Mouse (Mus musculus) erythroblast, embryonic 14.5 days (primary cell): ENCODE results near the gene Bbs10.

ENCODE experiments used
- GATA1 ChIP-seq: IDR thresholded peaks from 2 replicates; pipeline ENCODE4 v1.6.1; 2012; ENCODE audit warnings: low read length, inconsistent platforms, mixed read lengths
- TAL1 ChIP-seq: IDR thresholded peaks from 3 replicates; pipeline ENCODE4 v1.6.1; 2012; ENCODE audit warnings: low read length, inconsistent platforms, mixed read lengths

GRCm38 (mm10) chr10:111275822-111276221 lies 22.7 kb upstream of the Bbs10 start:
- TF ChIP-seq TAL1 (no peak), GATA1 (no peak)
